Mouse (Mus musculus) bone marrow macrophage, adult 2 months (primary cell): ENCODE results near the gene Kif3a.

Experiments
- CTCF ChIP-seq: IDR thresholded peaks from 2 replicates; pipeline ENCODE4 v1.5.1; 2012; ENCODE audit warnings: low read depth, mild to moderate bottlenecking, low read length, moderate library complexity
- POLR2A ChIP-seq: IDR thresholded peaks from 2 replicates; pipeline ENCODE4 v1.6.1; 2012; ENCODE audit warnings: mild to moderate bottlenecking, low read depth, low read length, borderline replicate concordance

DNA sequence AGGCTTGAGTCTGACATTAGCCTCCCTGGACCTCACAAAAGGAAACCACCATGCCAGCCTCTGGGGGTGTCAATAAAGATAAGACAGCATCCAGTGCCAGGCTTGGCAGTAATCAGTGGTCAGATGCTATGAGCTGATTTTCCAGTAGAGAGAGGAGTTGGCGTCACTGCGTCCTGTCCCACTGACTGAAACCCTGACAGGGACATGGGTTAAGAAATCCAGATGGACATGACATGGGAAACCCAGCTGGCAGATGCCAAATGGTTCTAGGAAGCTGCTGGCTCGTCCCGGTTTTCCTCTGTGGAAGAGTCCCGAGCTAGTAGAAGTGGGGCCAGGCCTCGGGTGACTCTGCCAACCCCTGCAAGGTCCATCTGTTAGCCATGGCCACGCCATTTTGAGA is 66.5 kb downstream of the Kif3a start:
- TF ChIP-seq POLR2A (no peak), CTCF (no peak)
